Mouse (Mus musculus) urinary bladder, postnatal 36 days (tissue): ENCODE data around the gene Stpg4.

Source experiments
- DNase-seq, 2 experiments: peaks; one replicate each; pipeline ENCODE4 v3.0.0; 2022; ENCODE audit warnings: low spot score in 2 of 2, mixed read lengths in 1 of 2

The Stpg4 gene

DNA sequence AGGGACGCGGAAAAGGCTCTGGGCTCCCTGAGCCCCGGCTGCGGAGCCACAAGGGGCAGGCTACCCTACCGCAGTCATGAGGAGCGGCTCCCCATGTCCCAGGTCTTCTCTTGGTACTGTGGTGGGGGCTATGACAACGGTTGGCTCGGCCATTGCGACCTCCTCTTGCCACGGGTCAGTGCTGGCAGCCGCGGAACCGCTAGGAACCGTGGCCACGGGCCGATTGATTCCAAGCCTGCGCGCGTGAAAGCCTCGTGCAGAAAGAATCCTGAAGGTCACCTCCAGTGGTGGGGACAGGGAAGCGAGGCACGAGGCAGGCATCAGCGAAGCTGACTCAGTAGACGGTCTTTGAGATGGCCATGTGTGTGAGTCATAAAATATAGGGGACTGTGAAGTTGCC is at the start of gene Stpg4:
Gene Stpg4 (minus strand): TSS at position 231 of the 400 bp plus-strand sequence.
- no peak for DNase-seq

DNA sequence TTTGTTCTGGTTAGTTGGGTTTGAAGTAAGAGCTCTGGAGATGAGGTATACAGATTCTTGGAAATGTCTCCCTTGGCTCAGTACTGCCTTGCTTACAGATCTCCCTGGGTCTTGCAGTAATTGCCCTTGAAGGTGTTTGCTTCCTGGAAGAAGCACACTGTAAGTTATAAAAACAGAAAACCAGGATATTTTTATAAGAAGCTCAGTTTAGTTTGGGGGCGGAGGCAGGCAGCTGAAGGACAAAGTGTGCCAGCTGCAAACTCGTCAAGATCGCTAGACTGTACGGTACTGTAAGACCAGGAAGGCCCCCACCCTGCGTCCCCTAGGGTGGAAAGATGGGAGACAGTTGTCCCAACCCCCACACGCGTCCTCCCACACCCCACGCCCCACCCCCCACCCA is 47.8 kb upstream of the Stpg4 start:
- DNase-seq: no peak

DNA sequence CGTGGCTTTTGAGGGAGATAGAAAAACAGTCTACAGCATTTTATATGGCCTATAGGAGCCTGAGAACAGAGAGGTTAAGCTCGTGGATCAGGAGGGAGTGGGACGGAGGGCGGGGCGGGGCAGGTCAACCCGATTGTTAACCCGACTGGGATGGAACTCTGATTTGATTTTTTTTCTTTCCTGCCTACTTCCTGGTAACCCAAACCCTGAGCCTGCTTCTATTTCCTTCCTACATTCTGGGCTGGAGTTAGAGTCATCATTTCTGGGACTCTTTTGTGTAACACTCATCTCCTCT is 46.9 kb upstream of the Stpg4 start:
- no peak for DNase-seq

DNA sequence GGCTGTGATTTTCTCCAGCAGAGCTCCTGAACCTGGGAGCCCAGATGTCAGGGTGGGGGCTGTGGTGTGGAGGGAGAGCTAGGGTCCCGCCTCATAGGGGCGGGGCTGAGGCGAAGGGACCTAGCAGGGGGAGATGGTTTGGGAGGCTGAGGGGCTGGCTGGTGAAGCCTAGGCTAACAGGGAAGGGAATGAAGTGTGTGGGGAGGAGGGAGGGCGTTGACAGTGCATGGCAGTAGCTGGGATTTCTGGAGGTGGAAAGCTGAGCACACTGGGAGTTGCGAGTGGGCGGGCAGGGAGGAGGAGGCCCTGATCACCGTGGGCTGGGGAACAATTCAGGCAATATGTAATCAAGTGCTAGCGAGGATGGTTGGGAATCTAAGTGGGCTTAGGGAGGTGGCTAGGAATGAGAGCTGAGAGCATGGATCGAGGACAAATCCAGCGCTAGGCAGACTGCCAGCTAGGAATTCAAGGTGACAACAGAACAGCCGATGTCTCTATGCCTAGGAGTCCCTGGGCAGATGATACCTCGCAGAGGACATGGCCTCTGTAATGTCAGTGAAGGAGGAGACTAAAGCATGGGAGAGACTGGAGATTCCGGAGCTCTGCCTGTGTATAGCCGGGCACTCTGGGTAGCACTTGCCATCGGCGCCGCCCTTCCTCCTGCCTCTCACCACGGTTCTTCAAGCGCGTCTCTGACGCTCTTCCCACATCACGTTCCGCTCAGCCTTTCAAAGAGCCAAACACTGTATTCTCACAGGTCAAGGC is 46.4 kb upstream of the Stpg4 start:
- peak in 1 of 2 experiments; percentile 26 for DNase-seq

DNA sequence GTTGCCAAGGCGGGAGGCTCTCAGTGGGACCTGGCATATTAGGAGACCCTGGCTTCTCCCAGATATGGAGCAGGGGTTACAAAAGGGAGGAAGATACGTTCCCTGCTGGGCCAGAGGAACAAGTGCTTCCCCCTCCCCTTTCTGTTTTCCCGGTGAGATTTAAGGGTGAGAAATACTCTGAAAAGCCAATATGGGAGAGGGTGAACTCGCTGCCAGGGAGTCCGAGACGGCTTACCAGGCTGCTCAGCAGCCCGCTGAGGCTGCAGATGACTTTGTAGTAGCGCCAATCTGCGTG is 45.8 kb upstream of the Stpg4 start:
- DNase-seq: no peak

DNA sequence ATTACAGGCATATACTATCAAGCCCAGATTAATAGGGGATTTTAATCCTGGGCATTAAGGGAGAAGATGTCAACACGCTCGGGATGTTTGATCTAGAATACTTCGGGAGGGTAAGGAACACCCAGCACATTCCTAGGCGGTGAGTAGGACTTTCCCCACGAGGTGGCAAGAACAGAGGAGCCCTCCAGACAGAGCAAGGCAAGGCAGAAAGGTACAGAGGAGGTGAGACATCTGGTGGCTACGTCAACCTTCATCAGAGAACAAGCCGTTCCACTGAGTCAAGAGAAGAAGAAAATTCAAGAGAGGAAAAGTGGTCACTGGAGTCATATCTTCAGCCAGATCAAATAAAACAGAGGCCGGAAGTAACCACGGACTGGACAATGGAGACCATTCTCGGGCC is 45.3 kb upstream of the Stpg4 start:
- no peak for DNase-seq

DNA sequence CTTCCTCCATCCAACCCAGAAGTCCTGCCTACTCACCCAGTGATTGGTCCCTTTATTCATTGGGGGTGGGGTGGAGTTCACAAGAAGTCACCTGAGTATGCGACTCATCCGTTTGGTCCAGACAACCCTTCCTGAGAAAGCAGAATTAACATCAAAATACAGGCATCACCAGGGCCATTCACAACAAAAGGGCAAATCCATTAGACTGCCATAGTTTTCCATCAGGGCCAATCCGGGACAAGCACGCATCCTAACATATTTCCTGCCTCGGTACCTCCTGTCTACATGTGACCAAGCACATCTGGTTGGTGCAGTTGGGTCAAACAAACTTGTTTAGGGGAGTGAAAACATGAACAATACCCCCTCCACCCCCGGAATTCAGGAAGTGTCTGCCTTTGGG is 44.1 kb upstream of the Stpg4 start:
- DNase-seq: no peak

DNA sequence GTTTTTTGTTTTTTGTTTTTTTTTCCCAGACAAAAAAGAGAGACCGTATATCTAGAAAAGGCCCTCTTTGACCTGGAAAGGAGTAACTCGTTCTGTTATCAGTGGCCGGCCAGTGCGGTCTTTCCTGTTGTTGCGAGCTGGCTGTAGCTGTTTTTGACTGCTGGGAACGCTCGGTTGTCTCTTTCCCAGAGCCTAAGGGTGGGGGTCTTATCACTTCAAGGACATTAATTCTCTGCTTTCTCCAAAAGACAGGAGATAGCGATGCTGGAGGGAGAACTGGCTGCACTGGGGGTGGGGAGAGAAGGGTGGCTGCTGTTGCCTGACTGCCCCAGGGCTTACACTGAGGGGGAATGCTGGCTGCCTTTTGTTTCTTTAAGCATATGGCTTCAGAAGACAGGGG is 43.3 kb upstream of the Stpg4 start:
- no peak for DNase-seq

DNA sequence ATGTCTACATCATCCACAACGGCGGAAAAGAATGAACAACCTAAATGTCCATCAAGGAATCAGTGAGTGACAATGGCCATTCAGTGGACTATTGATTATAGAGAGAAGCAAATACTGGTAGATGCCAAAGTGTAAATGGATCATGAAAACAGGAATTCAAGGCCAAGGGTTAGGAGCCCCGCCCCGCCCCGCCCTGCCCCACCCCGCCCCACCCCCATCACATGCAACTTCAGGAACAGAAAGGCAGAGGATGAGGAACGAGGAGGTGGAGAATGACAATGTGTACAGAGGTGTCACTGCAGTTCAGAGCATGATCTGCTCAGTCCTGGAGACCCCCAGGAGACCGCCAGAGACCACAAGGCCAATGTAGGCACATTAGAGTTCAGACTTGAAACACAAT is 42.7 kb upstream of the Stpg4 start:
- DNase-seq: no peak

DNA sequence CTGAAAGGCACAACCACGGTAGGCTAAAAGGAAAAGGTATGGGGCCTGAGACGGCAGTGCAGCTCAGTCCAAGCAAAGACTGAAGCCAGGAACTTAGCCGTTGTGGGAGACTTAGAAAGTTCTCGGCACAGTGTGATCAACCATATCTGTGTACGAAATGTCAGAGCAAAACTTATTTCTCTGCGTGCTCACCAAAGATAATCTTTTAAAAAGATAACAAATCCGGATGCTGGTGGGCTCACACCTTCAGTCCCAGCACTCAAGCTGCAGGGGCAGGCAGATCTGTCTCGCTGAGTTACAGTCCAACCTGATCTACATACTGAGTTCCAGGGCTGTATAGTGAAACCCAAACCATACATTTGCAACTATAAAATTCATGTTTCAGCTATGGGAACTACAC is 41.9 kb upstream of the Stpg4 start:
- no peak for DNase-seq

DNA sequence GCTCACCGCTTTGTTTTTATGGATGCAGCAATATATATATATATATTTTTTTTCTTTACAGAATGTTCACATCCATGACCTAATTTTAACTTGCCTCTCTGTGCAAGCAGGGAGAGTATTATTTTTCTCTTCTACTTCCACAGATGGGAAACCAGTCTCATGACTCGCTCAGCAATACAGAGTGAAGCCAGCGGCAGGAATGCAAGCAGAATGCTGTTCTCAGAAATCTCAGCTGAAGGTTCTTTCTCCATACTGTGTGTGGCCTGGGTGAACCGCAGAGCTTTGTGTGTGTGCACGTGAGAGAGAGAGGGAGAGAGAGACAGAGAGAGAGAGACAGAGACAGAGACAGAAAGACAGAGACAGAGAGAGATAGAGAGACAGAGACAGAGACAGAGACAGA is 41.1 kb upstream of the Stpg4 start:
- DNase-seq: no peak

DNA sequence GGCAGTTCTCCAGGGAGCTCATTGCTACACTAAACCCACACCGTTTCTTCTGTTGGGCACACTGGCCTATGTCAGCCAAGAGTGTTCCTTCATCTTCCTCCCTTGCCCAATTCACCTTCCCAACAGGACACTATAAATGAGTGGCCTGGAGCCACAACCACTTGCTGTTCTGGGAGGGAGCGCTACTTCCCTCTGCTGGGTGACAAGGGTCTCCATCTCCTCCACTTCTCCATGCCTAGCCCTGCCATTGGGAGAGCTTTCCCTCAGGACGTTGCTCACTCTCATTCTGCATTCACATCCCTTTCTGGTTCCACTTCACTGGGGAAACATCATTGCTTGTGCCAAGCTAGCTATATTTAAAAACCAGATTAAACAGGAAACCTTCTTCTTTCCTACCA is 34.0 kb upstream of the Stpg4 start:
- no peak for DNase-seq

DNA sequence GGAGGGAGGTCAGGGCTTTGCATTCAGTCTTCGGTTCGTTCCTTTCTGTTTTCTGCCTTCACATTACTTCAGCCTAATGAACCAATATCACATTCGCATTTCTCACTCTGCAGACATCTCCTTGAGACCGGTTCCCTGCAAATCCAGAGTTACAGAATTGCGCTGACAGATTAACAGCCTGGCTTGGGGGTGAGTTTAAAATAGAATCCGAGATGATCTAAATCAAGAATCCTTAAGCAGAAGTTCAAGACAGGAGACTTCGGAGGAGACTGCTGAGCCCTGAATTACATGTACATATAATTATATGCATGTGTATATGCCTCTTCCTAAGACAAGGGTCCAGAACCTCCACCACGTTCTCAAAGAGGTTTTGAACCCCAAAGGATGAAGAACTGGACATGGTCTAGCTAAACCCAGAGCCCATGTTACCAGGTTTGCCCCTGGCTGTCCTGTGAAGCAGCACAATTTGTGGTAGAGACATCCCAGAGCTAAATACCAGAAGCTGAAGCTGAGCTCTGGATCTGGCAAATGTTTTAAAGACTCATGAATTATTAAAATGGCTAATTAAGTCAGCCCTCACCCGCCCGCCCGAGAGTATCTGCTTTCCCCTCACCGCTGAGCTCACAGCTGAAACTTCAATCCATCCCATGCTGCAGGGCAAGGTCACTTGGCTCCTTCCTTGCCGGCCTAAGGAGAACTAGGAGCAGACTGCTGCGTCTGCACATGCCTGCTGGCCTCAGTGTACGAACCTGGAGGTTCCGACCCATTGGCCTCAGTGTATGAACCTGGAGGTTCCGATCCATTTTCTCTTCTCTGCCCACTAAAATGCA is 33.3 kb upstream of the Stpg4 start:
- DNase-seq: no peak

DNA sequence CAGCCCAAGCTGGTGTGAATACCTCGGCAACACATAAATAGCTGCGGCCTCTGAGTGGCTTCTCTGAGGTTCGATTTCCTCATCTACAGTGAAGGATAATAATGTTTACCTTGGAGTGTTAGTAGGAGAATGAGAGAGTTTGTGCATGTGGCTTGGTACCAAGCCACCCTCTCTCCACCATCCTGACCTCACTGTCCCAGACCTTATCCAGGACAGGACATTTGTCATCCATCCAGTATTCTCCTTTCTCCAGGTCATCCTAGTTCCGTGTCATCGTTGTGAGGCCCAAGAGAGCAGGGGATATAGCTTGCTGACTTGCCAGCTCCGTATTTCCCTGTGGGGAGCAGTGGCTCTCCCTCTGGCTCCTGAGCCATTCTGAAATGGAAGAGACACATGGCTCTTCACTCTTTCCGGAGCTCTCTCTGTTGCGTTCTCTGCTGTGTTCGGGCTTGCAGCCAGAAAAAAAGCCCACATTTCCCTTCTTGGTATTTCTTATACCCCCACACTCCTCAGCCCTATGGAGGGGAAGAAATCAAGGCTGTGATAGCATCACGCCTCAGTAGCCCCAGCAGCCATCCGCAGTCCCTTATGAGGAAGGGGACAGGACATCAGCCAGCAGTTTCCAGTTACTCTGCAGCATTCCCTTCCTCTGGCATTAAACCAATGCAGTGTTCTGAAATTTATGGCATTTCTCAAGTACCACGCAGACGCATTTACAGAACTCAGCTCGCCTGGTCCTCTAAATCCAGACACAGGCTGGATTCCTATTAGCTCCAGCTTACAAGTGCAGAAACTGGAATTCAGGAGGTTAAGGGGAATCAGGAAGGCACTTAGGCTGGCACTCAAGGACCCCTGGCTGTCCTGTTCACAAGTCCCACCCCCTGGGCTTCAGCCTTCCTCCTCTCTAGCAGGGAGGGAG is 32.5 kb upstream of the Stpg4 start:
- DNase-seq: no peak

DNA sequence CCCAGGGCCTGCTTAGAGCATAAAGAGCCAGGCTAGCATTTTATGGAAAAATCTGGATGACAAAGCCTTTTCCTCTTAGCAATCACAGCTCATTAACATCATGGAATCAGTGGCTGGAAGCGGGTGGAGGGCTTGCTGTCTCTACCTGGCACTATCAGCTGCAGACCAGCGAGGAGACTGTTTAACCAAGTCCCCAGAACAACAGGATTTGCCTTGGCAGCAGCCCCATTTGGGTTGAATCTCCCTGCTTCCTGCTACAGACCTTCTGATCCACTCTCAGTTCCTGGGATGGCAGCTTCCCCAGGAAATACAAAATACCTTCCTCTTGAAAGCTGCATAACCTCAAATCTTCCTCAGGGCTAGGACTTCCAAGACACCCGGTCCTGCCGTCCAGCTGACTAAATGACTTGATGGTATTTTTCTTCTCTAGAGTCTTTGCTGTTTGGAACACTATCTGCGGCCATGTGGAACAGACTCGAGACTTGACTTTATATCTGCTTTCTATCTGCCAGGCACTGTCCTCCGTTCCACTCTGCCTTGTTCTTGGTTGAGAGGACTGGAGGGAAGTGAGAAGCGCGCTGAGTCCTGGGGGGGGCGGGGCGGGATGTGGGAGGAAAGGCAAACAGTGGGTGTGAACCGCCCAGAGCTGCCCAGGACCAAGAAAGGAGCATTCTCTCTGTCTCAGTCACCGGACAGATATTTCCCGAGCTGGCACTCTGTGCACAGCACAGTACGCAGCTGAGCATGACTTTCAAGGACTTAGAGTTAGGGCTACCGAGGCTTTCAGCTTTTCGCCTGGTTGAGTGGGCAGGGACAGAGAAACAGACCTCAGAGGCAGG is 31.6 kb upstream of the Stpg4 start:
- peak; percentile 42 for DNase-seq

DNA sequence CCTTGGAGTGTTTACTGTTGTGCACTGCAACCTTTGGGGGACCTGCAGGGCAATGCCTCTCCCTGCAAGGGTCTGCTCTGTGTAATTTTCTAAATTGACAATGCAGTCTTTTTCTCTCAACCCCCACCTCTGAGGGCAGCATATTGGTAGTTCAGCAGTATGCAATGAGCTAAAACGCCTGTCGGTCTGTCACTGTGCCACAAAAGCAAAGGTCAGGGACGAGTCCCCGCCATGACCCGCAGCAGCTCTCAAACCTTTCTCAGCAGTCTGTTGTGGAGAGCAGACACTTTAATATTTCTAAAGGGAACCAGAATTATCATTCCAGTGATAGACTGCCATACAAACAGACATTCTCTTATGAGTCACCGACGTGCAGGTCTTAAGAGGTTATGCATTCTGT is 30.4 kb upstream of the Stpg4 start:
- no peak for DNase-seq

DNA sequence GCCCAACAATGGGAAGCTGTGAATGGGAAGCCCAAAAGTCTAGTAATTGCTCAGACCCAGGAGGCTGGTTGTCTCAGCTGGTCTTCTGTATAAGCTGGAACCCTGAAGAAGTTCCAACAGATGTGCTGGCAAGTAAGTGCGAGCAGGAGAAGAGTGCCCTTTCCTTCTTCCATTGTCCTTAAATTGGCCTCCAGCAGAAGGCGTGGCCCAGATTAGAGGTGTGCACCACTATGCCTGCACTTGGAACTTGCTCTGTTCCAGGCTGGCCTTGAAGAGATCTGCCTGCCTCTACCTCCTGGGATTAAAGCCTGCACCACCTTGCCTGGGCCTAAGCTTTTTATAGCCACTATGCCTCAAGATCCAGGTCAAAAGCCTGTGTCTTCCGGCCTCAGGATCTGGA is 26.6 kb upstream of the Stpg4 start:
- DNase-seq: no peak

DNA sequence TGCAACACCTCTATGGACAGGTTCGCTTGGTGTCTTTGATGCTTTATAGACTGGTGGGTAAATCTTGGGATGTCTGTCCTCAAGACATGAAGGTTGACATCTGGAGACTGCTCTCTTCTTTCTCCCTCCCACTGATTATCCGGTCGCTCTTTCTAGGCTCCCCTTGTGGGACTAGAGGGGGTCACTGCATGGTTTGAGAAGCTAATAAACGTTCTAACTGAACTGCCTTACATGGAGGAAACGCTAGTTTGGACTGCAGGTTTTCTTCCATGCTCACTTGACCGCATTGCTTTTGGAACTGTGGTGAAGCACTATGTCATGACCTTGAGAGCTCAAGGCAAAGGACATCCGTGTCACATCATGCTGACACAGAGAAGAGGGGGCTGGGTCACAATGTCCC is 25.8 kb upstream of the Stpg4 start:
- DNase-seq: no peak

DNA sequence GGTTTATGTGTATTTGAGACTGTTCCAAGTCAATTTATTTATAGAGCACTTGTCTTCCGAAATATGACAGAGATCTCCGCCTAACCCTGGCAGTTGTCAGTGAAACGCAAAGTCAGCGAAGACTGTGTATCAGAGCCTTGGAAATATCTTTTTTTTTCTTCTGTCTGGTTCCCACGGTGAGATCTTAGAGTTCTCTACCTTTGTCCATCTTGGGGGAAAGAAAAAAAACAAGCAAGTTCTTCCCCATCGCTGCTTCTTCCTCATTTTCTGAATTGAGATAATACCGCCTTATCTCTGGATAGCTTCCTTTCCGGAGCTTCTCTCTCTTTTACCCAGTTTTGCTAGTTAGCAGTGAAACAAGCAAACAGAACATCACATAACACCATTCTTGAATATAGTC is 21.3 kb upstream of the Stpg4 start:
- DNase-seq: no peak

DNA sequence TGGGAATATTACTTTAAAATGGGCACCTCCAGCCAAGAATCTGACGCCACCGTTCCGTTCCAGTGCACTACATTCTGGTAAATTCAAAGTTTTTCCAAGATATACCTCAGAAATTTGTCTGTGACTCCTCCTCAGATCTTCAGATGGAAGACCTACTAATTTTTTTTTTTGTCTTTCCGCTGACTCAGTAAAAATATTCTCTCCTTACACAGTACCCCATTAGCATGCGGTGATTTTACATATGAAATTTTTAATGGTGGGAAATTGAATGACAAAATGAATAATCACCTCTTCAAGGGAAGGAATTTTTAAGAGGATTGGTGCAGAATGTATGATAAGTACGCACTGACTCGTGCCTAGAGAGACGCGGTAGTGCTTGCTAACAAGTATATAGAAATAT is 20.8 kb upstream of the Stpg4 start:
- no peak for DNase-seq

DNA sequence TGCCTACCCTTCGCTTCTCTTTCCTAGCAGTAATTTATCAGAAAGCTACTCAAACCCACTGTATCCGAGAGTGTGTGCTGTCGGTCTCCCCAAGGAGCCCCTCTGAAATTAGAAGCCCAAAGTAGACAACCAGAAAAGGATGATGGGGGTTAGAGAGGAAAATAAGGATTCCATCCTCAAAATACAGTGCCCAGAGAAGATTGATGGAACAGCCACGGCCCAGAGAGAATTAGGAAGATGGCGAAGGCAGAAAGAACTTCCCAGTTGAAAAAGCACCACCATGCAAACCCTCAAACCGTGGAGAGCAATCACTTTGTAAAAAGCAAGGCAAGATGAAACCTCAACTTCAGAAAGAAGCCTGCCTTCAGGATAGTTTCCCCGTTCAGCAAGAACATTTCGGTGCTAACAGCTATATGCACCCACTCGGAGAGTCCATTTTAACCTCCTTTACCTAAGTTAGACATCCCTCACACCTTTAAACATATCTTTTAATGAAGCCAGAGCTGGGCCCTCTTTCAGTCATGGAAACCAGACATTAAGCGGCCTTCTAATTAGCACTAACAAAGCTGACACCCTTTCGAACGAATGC is 20.2 kb upstream of the Stpg4 start:
- no peak for DNase-seq
